Mouse (Mus musculus): ENCODE measurements at regions not wholly inside any gene's neighbourhood (a gene's known extent, or its start where the extent isn't known, plus 50 kb on each side); places are given as distances from the start of the nearest gene placed in this dataset.

- DNase-seq, result no peak
Measured at GRCm38 (mm10) chr4:54611990-54612980, 332.6 kb upstream of the Zfp462 start.

- peak; percentile 51 to 62 for DNase-seq
Measured at GRCm38 (mm10) chr4:54613076-54613475, 331.8 kb upstream of the Zfp462 start.

- peak; percentile 68 to 78 for DNase-seq
Measured at GRCm38 (mm10) chr4:54613611-54614010, 331.2 kb upstream of the Zfp462 start.

- peak; percentile 71 to 90 for DNase-seq
Measured at GRCm38 (mm10) chr4:54615886-54616285, 329.0 kb upstream of the Zfp462 start.

GRCm38 (mm10) chr4:54624024-54624873 lies 320.6 kb upstream of the Zfp462 start:
- no peak for DNase-seq

- DNase-seq, result no peak
Measured at GRCm38 (mm10) chr4:54636986-54637641, 307.7 kb upstream of the Zfp462 start.

- no peak for DNase-seq
Measured at GRCm38 (mm10) chr4:54646033-54646432, 298.8 kb upstream of the Zfp462 start.

GRCm38 (mm10) chr4:54646459-54646858 lies 298.4 kb upstream of the Zfp462 start:
- DNase-seq, result no peak

GRCm38 (mm10) chr4:54648254-54648653 lies 296.6 kb upstream of the Zfp462 start:
- DNase-seq, result peak; percentile 20 to 23

- DNase-seq, result no peak
Measured at GRCm38 (mm10) chr4:54651646-54652110, 293.2 kb upstream of the Zfp462 start.

- no peak for DNase-seq
Measured at GRCm38 (mm10) chr4:54652111-54653021, 292.5 kb upstream of the Zfp462 start.

- no peak for DNase-seq
Measured at GRCm38 (mm10) chr4:54653097-54653776, 291.6 kb upstream of the Zfp462 start.

Data from kidney, postnatal 36 days (tissue).